Mouse (Mus musculus): ENCODE measurements at regions not wholly inside any gene's neighbourhood (a gene's known extent, or its start where the extent isn't known, plus 50 kb on each side); places are given as distances from the start of the nearest gene placed in this dataset.
"Not testable (repeated sequence)": the region's sequence is repeated elsewhere in the genome, so short reads cannot be mapped to it uniquely, and the experiment has no call there.

DNA sequence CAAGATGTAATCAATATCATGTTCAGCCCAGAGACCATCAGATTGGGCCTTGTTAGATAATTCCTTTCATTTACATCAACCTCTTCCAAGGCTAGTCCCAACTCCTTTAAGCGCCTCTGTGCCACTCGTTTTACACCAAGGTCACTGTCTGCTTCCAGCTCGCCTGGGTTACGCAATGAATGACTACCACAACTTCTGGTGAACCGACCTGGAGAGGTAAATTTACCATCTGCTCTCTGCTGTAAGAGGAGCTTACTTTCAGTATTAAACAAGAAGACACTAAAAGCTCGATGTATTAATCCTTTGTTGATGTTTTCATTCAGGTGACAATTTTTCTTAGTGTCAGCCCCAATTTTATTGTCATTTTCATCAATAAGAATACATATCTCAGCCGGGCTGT, 51.7 kb upstream of the Fam174b start:
- no peak for DNase-seq (ENCODE audit: low spot score)

DNA sequence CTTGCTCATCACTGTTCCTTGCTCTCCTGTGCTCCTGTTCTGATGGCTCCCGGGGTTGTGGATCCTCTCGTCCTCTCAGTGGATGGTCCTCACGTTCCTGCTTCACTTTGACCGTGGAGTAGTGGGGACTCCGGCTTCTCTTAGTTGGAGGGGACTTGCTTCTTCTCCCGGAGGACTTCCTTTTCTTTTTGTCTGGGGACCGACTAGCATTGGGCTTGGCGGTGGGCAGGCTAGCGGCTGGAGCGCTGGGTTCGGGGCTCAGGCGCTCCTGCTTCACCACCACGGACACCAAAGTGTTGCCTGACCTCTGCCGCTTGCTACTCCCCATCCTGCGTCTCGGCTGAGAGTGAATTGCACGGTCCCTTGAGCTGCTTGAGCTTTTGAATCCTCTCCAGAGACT, 53.9 kb upstream of the Fam174b start:
- not testable (repeated sequence) for DNase-seq (ENCODE audit: low spot score)

DNA sequence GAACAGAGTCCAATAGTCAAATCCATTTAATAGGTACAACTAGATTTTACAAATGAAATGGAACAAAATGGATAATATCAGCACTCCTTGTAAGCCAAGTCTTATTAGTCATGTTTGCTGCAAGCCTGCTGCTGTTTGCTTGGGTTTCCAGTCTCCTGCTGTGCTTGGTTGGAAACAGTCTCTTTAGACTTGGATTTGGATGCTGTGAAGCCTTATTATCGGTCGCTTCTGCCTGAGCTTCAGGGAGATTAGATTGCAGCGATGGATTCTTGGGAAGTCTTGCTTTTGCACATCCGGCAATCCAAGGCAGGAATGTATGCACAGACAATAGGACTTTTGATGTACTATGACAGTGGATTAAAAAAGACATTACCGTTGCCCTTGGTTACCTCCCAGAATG, 57.3 kb upstream of the Fam174b start:
- no peak for DNase-seq (ENCODE audit: low spot score)

DNA sequence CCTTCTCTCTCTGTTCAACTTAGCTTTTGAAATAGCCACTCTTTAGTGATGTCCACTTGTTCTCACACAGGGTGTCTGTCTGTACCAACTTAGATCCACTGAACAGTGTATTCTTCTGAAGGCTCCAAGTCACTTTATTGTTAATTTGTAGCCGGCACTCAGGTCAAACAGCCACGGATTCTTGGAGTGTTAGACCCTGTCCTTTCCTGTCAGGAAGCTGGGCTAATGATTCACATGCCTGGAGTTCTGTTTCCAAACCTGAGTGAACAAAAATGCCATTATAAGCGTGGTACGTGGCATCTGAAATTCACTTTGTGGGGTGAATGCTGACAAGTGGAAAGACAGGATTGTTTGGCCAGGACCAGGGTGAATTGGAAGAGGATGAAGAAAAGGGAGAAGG, 69.5 kb upstream of the Fam174b start:
- no peak for DNase-seq (ENCODE audit: low spot score)

DNA sequence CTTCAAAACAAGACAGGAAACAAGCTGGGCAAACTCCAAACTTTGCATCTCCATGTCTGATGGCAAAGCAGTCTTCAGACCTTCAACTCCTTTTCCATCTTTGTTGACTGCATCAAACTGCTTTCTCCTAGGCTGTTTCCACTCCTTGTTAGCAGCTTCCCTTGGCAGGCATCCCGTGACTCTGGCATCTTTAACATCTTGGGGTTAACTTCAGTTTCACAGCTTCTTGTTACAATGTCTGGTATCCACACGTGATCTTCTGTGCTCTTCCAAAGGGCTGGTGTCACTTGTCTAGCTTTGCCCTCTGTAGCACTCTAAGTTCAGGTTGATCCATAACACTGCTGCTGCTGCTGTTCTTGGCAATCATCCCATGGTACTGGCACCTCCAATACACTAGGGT, 71.3 kb upstream of the Fam174b start:
- DNase-seq (ENCODE audit: low spot score), result no peak

DNA sequence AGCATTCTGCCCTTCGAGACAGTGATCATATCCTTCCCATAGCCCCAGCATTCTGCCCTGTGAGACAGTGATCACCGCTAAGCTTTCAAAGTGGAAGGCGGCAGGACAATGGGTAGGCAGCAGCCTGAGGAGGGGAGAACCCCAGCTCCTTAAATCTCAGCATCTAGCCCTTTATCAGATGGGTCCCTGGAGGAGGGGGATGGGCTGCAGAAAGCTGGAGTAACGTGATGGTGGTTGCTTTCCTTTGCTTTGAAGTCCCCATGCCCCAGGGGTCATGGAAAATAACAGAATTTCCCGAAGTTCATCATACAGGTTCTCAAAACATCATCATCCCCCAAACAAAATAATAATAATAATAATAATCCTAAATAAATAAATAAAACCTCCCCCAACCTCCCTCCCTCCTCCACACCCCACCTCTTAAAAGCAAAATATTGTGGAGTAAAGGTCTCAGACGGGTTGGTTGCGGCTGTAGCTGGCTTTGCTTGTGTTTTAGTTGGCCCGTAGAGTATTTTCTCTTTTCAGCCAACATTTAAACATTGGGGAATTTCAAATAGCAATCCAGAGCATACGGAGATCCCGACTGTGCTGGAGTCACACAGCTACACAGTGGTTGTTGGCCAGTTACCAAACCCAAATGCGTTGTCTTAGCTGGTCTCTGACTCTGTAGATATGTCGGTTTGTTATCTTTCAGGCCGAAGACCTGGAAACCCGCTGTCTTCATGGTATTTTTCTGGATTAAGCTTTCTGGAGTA, 73.0 kb upstream of the Fam174b start:
- no peak for DNase-seq (ENCODE audit: low spot score)

DNA sequence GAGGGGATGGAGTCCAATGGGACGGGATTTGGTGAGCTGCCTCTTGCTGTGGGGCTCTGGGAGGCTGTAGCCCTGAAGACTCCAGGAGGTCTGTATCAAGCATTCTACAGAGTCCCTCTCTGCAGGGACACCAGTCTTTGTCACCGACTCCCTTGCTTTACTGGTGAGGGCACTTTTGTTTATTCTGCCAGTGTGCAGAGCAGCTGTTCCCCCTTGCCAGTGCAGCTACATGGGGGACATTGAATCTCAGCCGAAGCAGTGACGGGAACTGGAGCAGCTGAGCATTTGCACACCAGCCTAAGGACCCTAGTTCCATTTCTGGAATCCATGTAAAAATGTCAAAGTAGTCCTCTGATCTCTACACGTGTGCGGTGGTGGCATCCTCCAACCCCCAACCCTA, 75.1 kb upstream of the Fam174b start:
- no peak for DNase-seq (ENCODE audit: low spot score)

DNA sequence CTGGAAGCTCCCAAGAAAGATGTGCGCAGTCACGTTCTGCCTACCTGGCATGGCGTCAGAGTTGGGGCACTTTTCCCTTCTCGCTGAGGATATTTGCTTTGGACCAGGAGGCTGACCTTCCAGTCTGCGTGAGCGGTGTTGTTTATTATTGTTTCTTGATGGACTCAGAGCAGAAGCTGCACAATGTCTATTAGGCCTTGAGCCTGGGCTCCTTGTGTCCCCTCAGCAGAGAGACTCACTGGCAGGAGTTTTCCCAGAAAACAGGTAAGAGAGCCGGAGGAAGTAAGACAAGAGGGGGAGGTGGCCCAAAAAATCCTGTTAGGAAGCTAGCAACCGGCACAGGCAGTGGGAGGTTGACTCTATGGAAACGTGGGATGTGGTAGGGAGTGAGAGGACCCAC, 77.6 kb upstream of the Fam174b start:
- no peak for DNase-seq (ENCODE audit: low spot score)

DNA sequence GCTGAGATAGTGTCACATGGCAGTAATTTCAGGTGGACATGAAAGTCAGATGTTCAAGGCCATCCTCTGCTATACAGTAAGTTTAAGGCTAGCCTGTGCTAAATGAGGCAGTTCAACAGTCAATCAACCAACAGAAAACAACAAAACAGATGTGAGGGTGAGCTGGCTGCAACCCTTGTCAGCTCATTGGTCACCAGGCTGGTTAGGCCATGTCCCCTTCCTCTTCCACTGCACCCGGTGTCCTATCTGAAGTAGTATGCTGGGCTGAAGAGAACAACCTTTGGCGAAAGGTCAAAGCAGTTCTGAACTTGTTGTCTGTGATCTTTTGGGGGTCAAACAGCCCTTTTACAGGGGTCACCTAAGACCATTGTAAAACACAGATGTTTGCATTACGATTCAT, 78.2 kb upstream of the Fam174b start:
- DNase-seq (ENCODE audit: low spot score), result no peak

DNA sequence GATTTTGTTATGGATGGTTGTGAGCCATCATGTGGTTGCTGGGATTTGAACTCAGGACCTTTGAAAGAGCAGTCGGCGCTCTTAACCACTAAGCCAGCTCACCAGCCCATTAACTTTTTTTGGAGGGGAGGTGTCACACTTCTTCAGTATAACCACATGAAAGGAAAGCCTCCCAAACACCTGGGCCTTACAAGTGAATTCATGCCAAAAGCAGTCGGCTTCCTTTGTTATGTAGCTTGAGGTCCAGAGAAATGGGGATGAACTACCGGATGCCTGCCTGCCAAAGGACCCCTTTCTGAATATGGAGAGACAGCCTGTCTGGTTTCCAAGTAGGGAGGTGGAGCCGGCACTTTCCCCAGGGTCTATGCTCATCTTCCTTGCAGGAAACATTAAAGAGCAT, 80.6 kb upstream of the Fam174b start:
- DNase-seq (ENCODE audit: low spot score), result no peak

DNA sequence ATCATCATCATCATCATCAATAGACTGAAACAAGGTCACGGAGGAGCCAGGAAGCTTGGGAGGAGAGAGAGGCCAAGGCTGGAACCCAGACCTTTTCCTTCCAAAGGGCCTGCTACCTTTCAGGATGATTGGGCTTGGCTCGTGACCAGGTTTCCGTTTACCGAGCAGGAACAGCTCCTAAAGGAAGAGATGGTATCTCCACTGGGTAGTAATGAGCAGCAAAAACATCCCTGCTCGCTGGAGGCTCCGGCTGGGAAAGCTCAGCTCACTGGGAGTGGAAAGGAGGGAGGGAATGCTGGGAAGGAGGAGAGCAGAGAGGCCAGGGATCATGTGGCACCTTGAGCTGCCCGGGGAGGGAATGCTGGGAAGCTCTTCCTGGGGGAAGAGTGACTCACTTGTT, 82.8 kb upstream of the Fam174b start:
- DNase-seq (ENCODE audit: low spot score), result peak; percentile 62

DNA sequence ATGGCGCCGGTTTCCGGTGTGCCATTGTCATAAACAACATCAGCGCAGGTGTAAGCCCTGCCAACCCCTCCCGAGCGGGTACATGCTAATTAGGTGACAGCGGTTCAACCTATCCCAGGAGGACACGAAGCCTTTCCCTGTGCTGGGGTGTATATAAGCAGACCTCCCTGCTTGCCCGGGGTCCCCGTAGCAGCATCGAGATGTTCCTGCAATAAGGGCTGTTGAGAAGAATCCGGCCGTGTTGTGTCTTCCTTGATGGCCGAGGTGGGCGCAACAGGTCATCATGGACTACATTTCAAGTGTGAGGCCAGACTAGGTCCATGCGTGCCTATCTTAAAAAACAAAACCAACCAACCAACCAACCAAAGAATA, 83.7 kb upstream of the Fam174b start:
- DNase-seq (ENCODE audit: low spot score), result not testable (repeated sequence)

DNA sequence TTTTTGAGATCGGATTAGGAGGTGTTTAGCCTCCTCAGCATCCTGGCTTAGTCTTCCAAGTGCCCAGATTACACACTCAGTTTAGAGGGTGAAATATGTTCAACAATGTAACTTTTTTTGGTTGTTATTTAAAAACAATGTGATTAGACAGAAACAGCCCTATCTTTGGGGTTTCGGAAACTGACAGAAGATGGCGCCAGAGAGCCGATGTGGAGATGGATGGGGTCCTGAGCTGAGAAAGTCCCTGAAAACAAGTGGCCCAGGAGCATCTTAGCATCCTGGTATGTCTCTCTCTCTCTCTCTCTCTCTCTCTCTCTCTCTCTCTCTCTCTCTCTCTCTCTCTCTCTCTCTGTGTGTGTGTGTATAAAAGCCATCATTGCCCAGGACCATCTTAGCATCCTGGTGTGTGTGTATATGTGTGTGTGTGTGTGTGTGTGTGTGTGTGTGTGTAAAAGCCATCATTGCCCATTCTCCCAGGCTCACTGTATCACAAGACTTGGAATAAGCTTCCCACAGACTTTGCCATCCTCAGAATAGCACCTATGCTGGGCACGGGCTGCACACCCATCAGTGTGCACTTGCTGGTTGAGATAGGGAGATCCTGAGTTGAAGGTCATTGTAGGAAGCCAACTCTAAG, 84.2 kb upstream of the Fam174b start:
- peak; percentile 52 for DNase-seq (ENCODE audit: low spot score)

DNA sequence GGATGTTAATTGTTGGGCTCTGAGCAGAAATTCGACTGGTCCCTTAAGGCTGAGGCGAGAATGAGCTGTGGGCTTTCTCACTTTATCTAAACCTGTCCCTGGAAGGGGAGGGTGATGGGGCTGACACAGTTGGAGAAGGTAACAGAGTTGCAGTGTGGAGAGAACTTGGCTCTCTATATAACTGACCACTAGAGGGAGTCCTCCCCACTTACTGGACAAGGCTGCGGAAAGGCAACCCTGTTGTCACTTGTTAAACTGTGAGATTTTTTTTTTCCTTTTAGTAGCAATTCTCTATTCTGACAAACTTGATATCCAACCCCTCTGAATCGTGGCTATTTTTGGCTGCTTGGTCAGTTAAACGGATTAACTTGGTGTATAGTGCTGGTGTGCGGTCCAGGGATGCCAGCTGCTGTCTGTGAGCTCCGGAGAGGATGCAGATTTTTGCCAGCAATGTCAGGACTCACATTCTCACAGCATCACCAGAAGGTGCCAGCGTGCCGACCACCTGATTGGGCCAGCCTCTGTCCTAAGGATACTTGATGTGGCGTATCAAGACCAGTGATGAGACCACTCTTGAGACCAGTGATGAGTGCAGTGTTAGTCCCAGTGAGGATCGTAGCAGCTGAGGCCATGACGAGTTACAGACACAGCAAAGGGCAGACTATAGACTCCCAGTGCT, 85.8 kb upstream of the Fam174b start:
- DNase-seq (ENCODE audit: low spot score), result peak; percentile 53

DNA sequence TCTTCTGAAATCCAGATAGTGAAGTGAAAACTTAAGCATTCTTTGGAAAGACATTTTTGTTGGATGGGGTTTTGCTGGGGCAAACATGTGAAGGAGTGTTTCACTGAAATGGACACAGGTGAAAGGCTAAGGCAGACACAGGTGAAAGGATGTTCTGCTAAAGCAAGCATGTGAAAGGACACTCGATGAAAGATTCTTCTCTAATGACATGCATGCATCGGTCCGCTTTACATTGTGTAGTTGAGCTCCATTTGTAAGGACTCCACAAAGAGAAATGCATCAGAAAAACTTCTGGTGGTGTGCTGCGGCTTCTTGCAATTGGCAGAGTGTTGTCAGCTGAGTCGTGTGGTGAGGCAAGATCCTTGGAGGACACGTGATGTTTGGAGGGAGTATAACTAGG, 89.2 kb upstream of the Fam174b start:
- DNase-seq (ENCODE audit: low spot score), result no peak

DNA sequence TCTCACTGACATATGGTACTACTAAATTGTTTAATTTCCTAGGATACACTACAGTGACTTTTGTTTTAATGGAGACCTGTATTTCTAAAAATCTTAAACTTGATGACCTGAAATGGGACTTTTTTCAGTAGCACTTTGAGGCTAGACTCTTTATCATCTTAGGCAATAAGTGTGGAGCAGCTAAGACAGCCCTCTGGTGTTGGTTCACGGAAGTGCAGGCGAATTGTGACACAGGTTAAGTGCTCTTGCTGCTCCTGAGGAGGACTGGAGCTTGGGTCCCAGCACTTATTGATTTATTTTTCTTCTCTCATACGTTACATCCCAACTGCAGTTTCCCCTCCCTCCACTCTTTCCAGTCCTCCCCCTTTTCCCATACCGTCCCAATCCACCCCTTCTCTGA, 92.1 kb upstream of the Fam174b start:
- DNase-seq (ENCODE audit: low spot score), result peak; percentile 68

DNA sequence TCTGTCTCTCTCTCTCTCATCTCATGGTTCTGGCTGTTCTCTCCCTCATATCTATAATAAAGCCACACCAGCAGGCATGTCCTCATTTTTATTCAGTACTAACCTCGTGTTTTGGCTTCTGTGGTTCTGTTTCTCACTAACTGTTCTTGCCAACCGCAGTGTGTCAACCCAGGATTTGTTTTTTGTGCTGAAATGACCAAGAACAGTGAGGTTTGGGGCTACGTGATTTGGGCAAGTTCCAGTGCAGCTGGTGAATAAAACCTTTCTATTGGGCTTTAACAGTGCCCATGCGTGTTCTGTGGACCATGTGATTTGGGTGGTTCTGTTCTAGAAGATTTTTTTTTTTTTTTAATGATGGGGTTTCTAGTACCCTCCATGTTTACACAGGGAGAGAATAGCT, 93.0 kb upstream of the Fam174b start:
- DNase-seq (ENCODE audit: low spot score), result no peak

DNA sequence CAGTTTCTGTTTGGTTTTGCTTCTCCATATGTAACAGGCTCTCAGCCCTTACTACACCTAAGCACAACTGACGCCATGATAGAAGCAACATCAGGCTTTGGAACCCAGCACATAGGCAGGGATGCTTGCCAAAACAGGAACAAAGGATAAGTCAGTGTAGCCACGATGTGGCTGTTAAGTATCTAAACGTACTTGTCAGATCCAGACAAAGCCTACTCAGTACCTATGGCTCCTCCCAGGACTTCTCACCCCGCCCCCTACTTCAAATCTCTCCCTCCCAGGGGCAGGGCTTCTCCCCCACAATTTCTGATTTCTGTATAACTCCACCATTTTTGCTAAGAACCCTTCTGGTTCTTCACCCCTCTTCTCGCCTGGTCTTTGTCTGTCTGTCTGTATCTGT, 93.4 kb upstream of the Fam174b start:
- no peak for DNase-seq (ENCODE audit: low spot score)

DNA sequence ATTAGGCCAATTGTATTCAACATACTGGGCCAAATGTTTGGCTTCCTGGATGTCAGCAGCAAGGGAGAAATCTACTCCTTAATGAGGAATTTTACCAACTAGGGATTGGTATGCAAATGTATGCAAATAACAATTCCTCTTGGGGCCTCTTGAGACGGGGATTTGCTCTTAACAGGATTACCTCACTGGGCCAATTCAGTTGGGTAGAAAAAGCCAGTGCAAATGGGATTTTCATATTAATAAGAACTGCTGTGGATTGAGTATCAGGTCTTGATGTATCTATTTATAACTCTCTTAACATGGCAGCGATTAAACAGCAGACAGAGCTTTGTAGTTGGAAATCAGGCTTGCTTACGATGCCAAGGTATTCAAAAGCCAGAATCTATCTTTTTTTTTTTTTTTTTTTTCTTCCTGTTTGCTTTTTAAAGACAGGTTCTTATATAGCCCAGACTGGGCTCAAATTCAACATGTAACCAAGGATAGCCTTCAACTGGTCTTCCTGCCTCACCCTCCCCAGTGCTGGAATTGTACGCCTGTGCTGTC, 95.7 kb upstream of the Fam174b start:
- no peak for DNase-seq (ENCODE audit: low spot score)

DNA sequence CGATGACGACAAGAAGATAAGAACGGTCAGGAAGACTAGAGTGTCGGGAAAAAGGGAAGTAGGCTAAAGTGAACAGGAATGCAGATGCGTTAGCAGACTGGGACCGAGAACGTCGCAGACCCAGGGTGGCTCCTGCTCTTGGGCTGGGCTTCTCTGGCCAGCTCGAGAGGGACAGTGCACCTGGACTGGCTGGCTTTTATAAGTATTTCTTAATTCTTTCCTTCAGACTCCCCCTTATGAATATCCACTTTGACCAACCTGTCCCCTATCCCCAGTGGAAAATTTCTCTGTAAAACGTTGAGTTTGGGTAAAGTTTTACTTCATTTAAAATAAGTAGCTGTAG, 96.1 kb upstream of the Fam174b start:
- DNase-seq (ENCODE audit: low spot score), result no peak

DNA sequence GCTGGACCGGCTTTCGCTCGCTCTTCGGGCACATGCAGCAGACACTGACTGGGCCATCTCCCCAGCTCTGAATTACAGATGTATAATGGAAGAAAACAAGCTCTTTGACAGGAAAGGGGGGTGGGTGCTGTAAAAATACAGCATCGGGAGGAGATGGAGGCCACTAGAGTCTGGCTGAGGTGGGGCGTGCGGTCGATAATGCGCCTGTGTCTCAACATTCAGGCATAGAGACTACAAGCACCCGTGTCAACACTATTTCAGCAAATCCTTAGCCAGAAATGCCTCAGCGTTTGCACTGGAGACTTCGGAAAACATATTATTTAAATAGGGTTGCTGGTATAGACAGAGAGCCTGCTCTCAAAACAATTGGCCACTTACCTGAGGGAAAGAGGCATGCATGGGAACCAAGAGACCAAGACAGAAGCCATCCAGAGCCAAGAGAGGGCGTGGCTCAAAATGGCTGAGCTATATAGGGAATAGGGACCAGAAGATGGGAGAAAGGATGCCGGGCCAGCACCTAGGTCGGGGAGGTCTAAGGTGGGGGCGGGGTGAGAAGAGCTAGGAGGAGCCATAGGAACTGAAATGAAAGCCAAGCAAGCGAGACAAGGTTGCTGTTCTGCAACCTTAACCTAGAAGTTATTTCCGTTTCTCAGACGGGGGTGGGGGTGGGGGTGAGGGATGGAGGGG, 96.7 kb upstream of the Fam174b start:
- DNase-seq (ENCODE audit: low spot score), result no peak

DNA sequence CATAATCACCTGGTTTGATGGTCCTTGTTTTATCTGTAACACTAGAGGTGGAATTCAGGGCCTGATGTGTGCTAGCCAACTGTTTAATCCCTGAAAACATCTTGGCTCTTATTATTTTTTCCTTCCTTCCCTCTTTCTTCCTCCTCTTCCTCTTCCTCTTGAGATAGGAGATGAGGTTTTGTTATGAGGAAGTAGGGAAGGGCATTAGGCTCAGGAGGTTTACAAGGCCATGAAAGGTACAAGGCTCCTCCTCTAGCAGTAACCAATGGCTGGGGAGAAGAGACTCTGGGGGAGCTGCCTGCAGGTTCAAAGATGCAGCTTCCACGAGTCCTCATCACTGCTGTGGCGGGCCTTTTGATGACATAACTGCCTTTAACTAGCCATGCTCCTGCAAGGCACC, 98.6 kb upstream of the Chd2 start:
- no peak for DNase-seq (ENCODE audit: low spot score)

DNA sequence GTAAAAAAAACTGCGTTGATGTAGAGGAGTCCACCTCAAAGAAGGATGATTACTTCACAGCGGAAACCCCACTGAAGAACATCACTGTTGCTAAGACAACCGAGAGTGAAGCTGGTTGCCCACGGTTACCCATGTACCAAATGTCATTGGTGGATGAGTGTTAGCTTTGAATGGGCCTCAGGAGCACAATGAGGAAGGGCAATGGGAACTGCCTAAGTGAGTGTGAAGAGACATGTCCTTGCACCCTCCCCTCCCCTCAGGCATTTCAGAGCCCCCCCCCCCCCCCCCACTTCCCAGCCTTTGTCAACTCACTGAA, 96.1 kb upstream of the Chd2 start:
- no peak for DNase-seq (ENCODE audit: low spot score)
